Mouse (Mus musculus): ENCODE data around the gene Iffo2.
"Not testable (repeated sequence)": the region's sequence is repeated elsewhere in the genome, so short reads cannot be mapped to it uniquely, and the experiment has no call there.

Gene Iffo2

DNA sequence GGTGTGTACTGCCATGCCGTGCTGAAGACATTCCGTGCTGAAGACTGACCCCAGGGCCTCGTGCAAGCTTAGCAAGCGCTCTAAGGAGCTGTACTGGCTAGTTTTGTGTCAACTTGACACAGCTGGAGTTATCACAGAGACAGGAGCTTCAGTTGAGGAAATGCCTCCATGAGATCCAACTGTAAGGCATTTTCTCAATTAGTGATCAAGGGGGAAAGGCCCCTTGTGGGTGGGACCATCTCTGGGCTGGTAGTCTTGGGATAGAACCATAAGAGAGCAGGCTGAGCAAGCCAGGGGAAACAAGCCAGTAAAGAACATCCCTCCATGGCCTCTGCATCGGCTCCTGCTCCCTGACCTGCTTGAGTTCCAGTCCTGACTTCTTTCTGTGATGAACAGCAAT is at the start of gene Iffo2:
Gene Iffo2, plus strand, starts transcription at position 301 of the 400 bp plus-strand sequence.
- in situ Hi-C loops (cut with MboI; ENCODE audit: low pct_unique_long_range_greater_than_20kb in 1 of 2, low sequenced_read_pairs in 2 of 2, unreplicated experiment in 1 of 2), result not testable (repeated sequence)

DNA sequence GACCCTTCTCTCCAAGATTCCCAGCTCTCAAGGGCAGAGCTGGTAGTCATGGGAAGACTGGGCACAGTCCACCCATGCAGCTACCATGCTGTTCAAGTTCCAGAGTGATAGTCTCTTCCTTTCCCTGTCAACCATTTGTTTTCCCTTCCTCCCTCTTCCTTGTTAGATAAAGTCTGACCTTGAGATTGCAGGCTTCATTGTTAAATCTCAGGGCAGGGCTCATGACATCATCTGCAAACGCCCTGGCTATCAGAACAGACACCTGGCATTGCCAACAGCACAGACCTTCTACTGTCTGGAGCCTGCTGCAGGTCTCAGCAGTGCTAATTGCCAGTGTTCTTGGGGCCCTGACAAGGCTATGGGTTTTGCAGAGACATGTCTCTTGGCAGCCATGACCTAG is 48.9 kb upstream of the Iffo2 start:
- in situ Hi-C loops (cut with MboI; ENCODE audit: low pct_unique_long_range_greater_than_20kb in 1 of 2, low sequenced_read_pairs in 2 of 2, unreplicated experiment in 1 of 2), result no loop called here

- in situ Hi-C loops (cut with MboI; ENCODE audit: low pct_unique_long_range_greater_than_20kb in 1 of 2, low sequenced_read_pairs in 2 of 2, unreplicated experiment in 1 of 2), result no loop called here
Observed at GRCm38 (mm10) chr4:139483461-139484105, 46.8 kb upstream of the Iffo2 start.

- in situ Hi-C loops (cut with MboI; ENCODE audit: low pct_unique_long_range_greater_than_20kb in 1 of 2, low sequenced_read_pairs in 2 of 2, unreplicated experiment in 1 of 2), result no loop called here
Observed at GRCm38 (mm10) chr4:139484496-139484895, 45.9 kb upstream of the Iffo2 start.

GRCm38 (mm10) chr4:139487085-139487484 is 43.3 kb upstream of the Iffo2 start:
- in situ Hi-C loops (cut with MboI; ENCODE audit: low pct_unique_long_range_greater_than_20kb in 1 of 2, low sequenced_read_pairs in 2 of 2, unreplicated experiment in 1 of 2), result no loop called here

DNA sequence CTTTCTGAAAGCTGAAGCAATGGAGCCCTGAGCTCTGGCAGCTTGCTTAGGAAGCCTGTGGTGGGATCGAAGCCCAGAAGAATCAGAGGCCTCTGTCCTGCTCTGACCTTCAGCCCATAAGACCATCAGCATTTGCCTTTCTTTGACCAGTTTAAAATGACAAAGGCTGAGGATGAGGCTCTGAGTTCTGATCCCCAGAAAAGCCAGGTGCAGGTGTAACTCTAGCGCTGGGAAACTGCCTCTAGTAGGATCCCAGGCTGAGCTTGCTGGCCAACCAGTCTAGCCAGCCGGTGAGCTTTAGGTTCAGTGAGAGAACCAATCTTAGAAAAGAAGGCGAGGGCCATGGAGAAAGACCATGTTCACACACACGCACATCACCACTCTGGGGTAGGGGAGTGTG is 42.0 kb upstream of the Iffo2 start:
- in situ Hi-C loops (cut with MboI; ENCODE audit: low pct_unique_long_range_greater_than_20kb in 1 of 2, low sequenced_read_pairs in 2 of 2, unreplicated experiment in 1 of 2), result no loop called here

DNA sequence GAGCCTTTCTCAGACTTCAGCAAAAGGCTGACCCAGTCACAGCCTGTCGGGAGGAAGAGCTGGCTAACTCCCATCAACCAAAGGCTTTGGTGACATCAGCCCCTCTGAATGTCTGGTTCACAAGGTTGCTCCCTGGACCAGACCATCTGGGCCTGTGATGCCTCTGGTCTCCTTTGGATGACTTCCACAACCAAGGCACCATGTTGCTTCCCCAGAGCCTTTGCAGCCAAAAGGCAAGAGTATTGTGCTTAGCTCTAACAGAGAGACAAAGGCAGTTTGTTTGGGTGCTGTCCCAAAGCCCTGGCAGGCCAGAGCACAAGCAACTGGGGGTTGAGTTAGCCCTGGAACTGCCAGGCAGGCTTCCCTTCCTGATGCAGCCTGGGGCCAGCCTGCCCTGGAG is 40.4 kb upstream of the Iffo2 start:
- in situ Hi-C loops (cut with MboI; ENCODE audit: low pct_unique_long_range_greater_than_20kb in 1 of 2, low sequenced_read_pairs in 2 of 2, unreplicated experiment in 1 of 2), result no loop called here

DNA sequence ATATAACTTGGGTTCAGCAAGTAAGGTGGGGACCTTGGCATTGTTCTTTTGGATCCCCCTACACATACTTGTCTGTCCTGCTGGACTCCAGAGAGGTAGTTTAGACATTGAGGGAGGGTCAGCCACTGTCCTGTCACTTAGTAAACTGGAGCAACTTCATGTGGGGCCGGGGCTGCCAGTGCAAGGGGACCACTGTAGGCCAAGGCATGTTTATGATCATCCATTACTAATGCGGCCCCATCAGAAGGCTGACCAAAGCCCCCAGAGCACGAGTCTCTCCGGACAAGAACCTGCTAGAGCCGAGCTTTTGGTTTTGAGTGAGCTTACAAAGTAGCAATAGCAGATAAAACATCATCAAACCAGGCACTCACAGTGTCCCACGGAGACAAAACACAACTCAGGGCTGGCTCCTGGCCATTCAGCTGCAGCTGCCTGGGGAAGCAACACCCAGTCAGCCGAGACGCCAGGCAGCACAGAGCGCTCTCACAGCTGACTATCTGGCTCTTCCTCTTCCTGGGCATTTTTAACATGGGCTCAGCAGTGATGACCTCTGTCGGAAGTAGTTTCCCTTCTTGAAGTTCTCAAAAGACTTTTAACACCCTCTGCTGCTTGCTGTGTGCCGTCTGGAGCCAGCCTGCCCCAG is 39.8 kb upstream of the Iffo2 start:
- in situ Hi-C loops (cut with MboI; ENCODE audit: low pct_unique_long_range_greater_than_20kb in 1 of 2, low sequenced_read_pairs in 2 of 2, unreplicated experiment in 1 of 2), result no loop called here

DNA sequence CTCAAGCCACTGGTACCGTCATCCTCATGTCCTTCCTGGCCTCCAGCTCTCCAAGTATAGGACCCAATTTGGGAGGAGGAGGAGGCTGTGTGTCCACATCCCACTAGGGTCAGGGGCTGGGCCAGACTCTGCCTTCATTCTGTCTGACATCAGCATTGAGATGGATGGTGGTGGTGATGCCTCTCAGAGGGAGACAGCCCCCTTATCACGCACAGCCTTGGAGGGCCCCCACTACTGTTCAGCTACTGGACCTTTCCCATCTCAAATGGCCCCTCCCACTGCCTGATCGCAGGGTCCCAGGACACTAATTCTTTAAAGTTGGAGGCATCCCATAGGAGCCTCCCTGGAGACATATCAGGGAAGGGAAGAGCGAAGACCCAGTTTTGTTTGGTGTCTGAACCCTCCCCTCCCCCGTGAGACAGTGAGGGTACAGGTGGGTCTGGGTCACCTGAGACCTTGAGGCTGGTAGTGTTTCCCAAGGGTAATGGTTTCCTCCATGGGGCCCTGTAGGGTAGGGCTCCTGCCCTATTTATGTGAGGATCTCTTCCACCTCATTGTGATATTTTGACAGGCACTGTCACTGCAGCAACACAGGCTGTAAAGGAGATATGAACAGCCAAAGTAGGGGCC is 38.7 kb upstream of the Iffo2 start:
- in situ Hi-C loops (cut with MboI; ENCODE audit: low pct_unique_long_range_greater_than_20kb in 1 of 2, low sequenced_read_pairs in 2 of 2, unreplicated experiment in 1 of 2), result no loop called here

- in situ Hi-C loops (cut with MboI; ENCODE audit: low pct_unique_long_range_greater_than_20kb in 1 of 2, low sequenced_read_pairs in 2 of 2, unreplicated experiment in 1 of 2), result no loop called here
Observed at GRCm38 (mm10) chr4:139492258-139492833, 38.0 kb upstream of the Iffo2 start.

DNA sequence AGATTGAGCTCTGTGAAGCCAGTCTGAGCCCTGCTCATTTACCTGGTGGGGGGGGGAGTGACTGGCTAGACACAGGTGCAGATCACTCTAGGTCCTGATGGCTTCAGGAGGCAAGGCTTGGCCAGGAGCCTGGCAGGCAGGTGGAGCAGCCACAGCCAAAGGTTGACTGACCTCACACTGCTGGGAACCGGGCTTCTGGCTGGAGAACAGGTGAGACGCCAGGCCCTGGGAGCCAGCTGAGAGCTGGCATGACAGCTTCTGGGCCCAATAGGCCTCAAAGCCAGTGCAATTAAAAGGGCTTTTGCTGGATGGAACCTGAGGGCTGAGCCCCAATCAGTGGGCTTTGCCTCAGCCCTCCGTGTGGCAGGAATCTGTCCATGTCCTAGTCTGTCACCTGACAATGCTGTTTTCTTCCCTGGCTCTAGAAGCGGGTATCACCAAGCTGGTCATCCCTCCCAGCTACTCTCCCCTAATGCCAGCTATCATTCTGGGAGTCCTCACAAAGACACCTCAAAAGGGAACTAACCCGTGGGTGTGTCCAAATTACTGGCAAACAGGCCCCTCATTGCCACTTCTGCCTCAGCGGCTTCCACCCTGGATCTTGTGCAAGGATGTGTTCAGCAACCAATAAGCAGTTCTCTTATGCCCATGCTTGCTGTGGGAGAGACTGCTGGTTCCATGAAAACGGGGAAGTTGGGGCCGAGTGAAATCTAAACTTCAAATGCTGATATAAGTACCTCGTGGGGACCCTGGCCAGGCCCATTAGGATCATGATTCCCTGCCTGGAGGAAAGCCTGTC is 36.9 kb upstream of the Iffo2 start:
- in situ Hi-C loops (cut with MboI; ENCODE audit: low pct_unique_long_range_greater_than_20kb in 1 of 2, low sequenced_read_pairs in 2 of 2, unreplicated experiment in 1 of 2), result no loop called here

GRCm38 (mm10) chr4:139500814-139501213 is 29.5 kb upstream of the Iffo2 start:
- in situ Hi-C loops (cut with MboI; ENCODE audit: low pct_unique_long_range_greater_than_20kb in 1 of 2, low sequenced_read_pairs in 2 of 2, unreplicated experiment in 1 of 2), result loop anchor here (25.0 kb wide), 3 partner anchors 136 to 414 kb away; partner anchors contain the start of genes Htr6 (in 1 of the 2) and Nbl1 (in 1 of the 2)

DNA sequence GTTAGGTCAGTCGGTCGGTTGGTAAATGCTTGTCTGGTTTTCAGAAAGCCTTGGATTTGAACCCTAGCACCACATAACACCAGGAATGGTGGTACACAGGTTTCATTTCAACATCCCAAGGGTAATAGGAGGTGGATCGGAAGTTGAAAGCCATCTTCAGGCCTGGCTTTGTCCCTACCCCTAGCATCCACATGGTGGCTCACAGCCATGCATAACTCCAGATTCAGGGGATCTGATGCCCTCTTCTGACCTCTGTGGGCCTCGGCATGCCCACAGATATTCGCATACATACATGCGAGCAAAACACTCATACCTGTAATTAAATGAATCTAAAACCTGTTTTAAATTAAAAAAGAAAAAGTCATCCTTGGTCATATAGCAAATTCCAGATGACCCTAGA is 28.6 kb upstream of the Iffo2 start:
- in situ Hi-C loops (cut with MboI; ENCODE audit: low pct_unique_long_range_greater_than_20kb in 1 of 2, low sequenced_read_pairs in 2 of 2, unreplicated experiment in 1 of 2), result loop anchor here (25.0 kb wide), 3 partner anchors 136 to 414 kb away; partner anchors contain the start of genes Htr6 (in 1 of the 2) and Nbl1 (in 1 of the 2)

- in situ Hi-C loops (cut with MboI; ENCODE audit: low pct_unique_long_range_greater_than_20kb in 1 of 2, low sequenced_read_pairs in 2 of 2, unreplicated experiment in 1 of 2), result loop anchor here (25.0 kb wide), 3 partner anchors 133 to 417 kb away; partner anchors contain the start of genes Htr6 (in 1 of the 2) and Nbl1 (in 1 of the 2)
Observed at GRCm38 (mm10) chr4:139503919-139504318, 26.4 kb upstream of the Iffo2 start.

DNA sequence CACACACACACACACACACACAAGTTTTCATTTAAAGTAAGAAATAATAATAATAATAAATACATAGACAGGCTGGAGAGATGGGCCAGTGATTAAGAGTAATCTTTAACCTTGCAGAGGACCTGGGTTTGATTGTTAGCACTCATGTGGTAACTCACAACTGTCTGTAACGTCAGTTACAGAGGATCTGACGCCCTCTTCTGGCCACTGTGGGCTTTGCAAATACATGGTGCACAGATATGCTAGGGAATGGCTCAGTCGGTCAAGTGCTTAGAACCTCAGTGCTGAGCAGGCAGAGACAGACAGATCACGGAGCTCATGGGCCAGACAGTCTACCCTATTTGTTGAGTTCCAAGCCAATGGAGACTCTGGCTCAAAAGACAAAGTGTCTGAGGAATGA is 24.6 kb upstream of the Iffo2 start:
- in situ Hi-C loops (cut with MboI; ENCODE audit: low pct_unique_long_range_greater_than_20kb in 1 of 2, low sequenced_read_pairs in 2 of 2, unreplicated experiment in 1 of 2), result loop anchor here (25.0 kb wide), 3 partner anchors 132 to 418 kb away; partner anchors contain the start of genes Htr6 (in 1 of the 2) and Nbl1 (in 1 of the 2)

- in situ Hi-C loops (cut with MboI; ENCODE audit: low pct_unique_long_range_greater_than_20kb in 1 of 2, low sequenced_read_pairs in 2 of 2, unreplicated experiment in 1 of 2), result loop anchor here (25.0 kb wide), 3 partner anchors 131 to 419 kb away; partner anchors contain the start of genes Htr6 (in 1 of the 2) and Nbl1 (in 1 of the 2)
Observed at GRCm38 (mm10) chr4:139506727-139507126, 23.6 kb upstream of the Iffo2 start.

DNA sequence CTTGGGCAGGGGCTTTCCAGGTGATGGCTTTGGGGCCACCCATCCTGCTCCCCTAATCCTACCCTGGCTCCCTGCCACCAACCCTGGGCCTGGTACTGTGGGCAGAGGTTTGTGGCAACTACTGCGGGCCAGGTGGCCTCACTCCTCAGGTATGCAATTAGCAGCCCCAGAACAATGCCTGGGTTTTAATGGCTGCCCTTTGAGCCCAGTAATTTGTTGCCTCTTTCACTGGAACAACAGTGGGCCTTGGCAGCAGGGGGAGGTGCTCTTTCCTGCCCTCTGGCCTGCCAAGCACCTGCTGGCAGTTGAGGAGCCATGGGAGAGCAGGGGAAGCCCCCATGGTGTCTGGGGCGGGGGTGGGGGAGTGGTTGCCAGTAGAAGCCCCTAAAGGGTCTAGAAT is 21.3 kb upstream of the Iffo2 start:
- in situ Hi-C loops (cut with MboI; ENCODE audit: low pct_unique_long_range_greater_than_20kb in 1 of 2, low sequenced_read_pairs in 2 of 2, unreplicated experiment in 1 of 2), result loop anchor here (25.0 kb wide), 3 partner anchors 128 to 422 kb away; partner anchors contain the start of genes Htr6 (in 1 of the 2) and Nbl1 (in 1 of the 2)

GRCm38 (mm10) chr4:139511557-139511956 is 18.8 kb upstream of the Iffo2 start:
- in situ Hi-C loops (cut with MboI; ENCODE audit: low pct_unique_long_range_greater_than_20kb in 1 of 2, low sequenced_read_pairs in 2 of 2, unreplicated experiment in 1 of 2), result loop anchor here (25.0 kb wide), 3 partner anchors 126 to 424 kb away; partner anchors contain the start of genes Htr6 (in 1 of the 2) and Nbl1 (in 1 of the 2)
